Mouse (Mus musculus) layer of hippocampus, adult 2 months (tissue): Measurements from ENCODE around the gene Traf1. TPM values are rescaled to one million over a fixed set of nuclear protein-coding genes. Genes with fewer than 3 reads are reported as not detected.

Source experiments
- DNase-seq, 2 experiments: peaks; one replicate each; pipeline ENCODE4 v3.0.0; 2022; ENCODE audit warnings: low spot score in 2 of 2
- H3K27ac ChIP-seq: fragments of 200-600 bp; 2 replicates; pipeline ENCODE4 v1.8.1; 2022
- H3K4me3 ChIP-seq: fragments of 200-600 bp; 2 replicates; pipeline ENCODE4 v1.8.1; 2022; ENCODE audit warnings: mild to moderate bottlenecking
- CTCF ChIP-seq: fragments of 200-600 bp; conservative IDR thresholded peaks from 2 replicates; pipeline ENCODE4 v1.8.1; 2022; ENCODE audit warnings: antibody characterized with exemption, mild to moderate bottlenecking, moderate library complexity
- total RNA-seq, 2 experiments: library from RNA; stranded (reverse); gene quantifications; 2 replicates each; pipeline ENCODE4 v1.2.3; 2021

Traf1 gene
- total RNA-seq, 2 experiments from 2014 or later: 3.5 to 3.8 TPM

DNA sequence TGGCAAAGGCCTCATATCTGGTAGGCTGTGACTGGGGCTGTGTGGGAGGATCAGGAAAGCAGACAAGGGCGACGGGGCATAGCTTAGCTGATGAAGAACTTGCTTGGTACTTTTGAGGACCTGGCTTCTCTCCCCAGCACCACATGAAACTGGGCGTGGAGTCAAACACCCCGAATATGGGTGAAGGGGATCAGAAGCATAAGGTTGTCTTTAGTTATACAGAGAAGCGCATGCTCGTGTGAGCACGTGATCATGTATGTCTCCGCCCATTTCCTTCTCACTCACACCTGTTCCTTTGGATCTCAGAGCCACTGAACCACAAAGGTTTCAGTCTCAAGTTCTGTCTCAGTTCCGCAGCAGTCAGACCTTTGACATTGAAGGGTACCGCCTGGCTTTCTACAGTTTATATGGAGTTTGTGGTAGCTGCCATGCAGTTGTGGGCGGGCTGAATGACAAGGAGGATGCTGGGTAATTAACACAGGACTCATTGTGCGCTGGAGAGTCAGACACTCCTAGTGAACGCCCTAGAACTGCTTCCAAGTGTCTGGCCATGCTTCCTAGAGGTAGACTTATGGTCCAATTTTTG lies 1.9 kb upstream of the Traf1 start:
- DNase-seq: no peak
- Histone ChIP-seq H3K27ac (no peak overlapping the region), H3K4me3 (no peak overlapping the region)
- TF ChIP-seq CTCF: no peak

DNA sequence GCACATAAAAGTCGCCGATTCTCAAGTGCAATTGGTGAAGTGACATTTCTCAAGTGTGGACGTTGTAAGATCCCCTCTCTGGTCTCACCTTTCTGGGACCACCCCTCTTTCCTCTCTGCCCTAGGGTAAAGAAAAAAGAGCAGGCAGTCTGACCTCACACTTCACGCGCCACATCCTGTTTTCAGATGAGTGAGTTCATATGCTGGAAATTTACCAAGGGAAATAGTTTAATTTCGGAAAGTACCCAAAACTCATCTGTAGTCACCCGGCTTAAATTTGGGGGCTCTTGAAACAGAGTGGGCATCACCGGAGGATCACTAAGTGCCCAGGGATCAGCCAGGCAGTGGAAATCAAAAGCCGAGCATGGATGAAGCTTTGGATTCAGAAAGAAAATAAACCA lies 1.3 kb upstream of the Traf1 start:
- TF ChIP-seq CTCF: no peak
- no peak overlapping the region for H3K4me3 ChIP-seq
- no peak overlapping the region for H3K27ac ChIP-seq
- no peak for DNase-seq

DNA sequence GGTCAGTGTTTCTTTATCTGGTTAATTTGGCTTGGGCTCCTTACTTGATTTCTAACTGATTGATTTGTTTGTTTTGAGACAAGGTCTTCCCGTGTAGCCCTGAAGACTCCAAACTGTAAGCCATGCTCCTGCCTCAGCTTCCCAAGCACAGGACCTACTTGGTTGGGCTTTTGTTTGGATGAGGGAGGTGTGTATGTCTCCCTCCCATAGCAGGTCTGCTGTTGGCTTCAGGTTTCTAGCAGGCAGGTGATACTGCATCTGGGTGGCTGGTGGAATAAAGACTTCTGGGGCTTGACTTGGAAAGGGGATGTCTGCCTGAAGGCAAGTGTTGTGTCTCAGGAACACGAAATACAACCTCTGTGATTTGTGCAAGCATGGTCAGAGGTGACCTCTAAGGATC lies 639 bp upstream of the Traf1 start:
- H3K27ac ChIP-seq: no peak overlapping the region
- TF ChIP-seq CTCF: no peak
- no peak for DNase-seq
- no peak overlapping the region for H3K4me3 ChIP-seq

DNA sequence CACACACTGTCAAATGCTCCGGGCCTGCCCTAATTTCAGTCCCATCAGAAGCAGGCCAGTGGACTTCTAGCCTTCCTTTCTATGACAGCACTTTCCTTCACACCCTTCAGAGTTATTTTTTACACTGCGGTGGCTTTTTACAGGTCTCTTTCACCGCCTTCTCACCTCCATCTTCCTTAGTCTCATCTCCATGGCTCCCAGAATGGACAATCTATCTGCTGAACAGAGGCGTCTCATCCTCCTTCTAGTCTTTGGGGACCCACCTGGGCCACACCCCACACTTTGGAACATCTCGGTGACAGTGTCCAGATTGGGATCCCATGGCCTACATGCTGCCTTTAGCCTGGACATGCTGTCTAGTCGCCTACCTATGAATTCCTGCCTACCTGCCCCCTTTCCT lies 606 bp downstream of the Traf1 start:
- Histone ChIP-seq H3K4me3 (peak overlapping the region; percentile 38), H3K27ac (peak overlapping the region; percentile 80)
- DNase-seq: no peak
- no peak for TF ChIP-seq CTCF

DNA sequence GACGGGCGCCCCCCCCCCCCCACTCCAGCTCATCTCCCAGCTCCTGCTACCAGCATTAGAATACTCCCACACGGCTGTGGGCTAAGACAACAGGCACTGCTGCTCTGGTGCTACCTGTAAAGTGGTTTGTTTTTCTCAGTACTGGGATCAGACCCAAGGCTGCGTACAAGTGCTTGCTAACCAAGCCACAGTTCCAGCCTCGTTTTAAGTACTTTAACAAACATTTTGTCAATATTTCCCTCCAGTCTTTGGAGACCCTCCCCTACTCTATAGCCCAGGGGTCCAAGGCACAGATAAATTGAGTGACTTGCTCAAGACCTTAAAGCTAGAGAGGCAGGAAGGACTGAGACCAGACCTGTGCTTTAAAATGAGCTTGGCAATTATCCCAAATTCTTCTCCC lies 1.1 kb downstream of the Traf1 start:
- DNase-seq: no peak
- H3K27ac ChIP-seq: peak overlapping the region; percentile 80
- no peak for TF ChIP-seq CTCF
- no peak overlapping the region for H3K4me3 ChIP-seq

DNA sequence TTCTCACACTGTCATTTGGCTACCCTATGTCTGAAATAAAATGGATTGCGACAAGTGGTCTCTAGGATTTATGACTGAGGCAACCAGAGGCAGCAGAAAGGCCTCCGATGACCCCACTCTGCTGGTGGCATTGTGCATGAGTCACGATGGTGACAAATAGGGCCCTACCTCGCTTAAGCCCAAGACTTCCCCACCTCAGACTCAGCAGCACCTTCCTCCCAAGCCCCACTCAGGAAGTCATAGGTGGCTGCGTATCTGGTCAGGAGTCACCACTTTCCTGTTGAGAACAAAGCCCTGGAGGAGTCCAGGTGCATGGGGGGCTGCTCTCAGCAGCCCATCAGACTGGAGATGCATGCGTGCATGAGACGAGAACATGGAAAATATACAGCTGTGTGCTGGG lies 3.0 kb downstream of the Traf1 start:
- no peak overlapping the region for H3K27ac ChIP-seq

DNA sequence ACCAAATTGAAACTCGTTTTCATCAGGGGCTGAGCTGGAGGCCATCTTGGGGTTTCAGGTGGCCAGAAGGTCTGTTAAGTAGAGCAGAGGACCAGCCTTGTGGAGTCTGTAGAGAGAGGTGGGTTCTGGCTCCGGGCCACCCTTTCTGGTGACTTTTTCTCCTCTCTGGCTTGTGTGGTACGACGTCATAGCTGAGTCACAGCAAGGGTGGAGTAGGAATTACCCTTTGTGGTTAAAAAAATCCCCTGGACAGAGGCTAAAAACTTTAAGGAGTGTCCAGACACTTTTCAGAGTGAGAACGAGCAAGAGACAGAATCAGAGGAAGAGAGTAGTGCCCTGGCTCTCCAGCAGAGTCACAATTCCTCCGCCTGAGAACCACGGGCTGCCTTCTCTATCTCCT lies 3.5 kb downstream of the Traf1 start:
- Histone ChIP-seq H3K27ac (no peak overlapping the region), H3K4me3 (no peak overlapping the region)
- no peak for DNase-seq
- no peak for TF ChIP-seq CTCF

More for the DNA sequence above, 3.0 kb downstream of the Traf1 start:
- no peak for TF ChIP-seq CTCF
- H3K4me3 ChIP-seq: no peak overlapping the region
- DNase-seq: no peak

DNA sequence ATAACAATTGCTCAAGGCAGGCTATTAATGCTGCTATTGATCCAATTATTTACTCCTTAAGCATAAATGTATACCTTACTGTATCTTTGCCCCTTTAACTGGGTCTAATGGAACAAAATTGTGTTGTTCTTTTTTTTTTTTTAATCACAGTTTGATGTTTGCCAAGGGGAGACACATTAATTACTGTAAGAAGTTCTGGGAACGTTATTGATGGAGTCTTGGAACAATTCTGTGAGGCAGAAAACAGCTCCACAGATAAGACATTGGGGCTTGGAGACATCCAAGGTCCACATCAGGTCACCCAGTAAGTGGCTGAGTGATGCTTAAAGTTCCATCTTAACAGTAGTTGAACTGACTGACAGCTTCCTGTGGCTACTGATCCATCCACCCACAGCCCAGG lies 4.2 kb downstream of the Traf1 start:
- Histone ChIP-seq H3K27ac (no peak overlapping the region), H3K4me3 (no peak overlapping the region)
- no peak for TF ChIP-seq CTCF

DNA sequence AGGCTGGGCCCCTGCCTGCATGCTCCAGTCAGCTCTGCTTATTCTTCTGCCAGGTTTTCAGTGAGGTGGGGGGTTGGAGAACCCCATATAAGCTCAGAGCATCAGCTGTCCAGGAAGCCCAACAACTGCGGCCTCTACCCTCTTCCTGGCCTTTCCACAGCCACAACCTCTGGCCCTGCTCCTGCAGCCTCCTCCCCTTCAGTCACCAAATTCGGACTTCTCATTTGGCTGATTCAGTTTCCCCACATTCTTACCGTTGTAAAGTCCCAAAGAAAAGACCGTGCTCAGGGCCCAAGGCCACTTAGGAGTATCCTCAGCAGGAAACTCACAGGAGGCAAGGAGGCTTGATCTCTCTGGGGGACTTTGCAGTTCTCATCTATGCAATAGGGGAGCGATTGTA lies 4.6 kb downstream of the Traf1 start:
- H3K27ac ChIP-seq: no peak overlapping the region
- no peak for TF ChIP-seq CTCF
- H3K4me3 ChIP-seq: no peak overlapping the region
- DNase-seq: no peak

More for the DNA sequence above, 4.2 kb downstream of the Traf1 start:
- DNase-seq: no peak

DNA sequence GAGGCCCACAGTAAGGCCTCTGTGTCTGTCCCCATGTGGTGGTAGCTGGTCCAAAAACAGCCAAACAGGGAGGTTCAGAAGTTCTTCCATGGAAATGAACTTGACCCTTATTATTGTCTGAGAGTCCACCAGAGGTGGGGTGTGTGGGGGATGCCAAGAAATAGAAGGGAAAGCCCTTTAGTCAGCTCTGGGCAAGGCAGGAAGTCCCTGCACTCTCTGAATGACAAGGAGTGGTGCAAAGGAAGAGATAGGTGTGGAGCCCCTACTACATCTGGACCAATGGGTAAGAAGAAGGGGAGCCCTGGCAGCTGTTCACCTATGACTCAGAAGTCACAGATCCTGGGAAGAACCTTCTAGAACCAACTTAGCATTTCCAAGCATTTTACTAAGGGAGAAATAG lies 7.2 kb downstream of the Traf1 start:
- Histone ChIP-seq H3K4me3 (no peak overlapping the region), H3K27ac (no peak overlapping the region)
- no peak for TF ChIP-seq CTCF
- DNase-seq: no peak

DNA sequence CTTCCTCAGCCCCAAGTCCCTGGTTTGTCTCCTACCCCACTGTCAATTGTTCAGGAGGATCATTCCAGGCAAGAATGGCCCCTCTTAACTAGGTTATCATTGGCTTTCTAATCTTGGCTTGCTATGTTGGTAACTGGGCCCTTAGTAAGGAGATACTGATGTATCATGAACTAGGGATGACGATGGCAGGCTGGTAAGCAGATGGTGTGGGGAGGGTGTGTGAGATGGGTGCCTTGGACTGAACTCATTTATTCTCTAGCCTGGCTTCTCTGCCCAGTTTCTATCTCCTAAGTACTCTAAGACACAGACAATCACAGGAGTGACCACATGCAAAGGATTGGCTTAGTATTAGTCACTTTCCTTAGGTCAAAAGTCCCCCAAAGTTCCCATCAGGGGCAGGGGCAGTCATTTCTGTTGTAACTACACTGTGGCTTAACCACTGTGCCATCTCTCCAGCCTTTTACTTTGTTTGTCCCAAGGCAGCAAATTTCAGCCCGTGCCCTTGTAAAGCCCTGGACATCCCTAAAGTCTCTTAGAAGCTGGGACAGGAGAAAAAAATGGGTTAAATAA lies 7.9 kb downstream of the Traf1 start:
- no peak for DNase-seq
- Histone ChIP-seq H3K4me3 (no peak overlapping the region), H3K27ac (no peak overlapping the region)
- TF ChIP-seq CTCF: no peak

DNA sequence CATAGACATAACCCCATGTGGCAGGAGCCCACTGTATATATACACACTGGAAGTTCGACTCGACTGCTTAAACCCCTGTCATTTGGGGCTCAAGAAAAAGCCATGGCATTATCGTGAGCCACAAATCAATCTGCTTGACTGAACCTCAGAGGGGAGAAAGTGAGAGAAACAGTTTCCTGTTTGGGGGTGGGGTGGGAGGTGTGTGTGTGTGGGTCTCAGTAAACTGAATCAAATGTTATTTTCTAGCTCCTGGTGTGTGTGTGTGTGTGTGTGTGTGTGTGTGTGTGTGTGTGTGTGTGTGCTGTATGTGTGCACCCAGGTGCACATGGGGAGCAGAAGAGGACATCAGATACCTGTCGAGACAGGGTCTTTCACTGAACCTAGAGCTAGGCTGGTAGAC lies 8.6 kb downstream of the Traf1 start:
- TF ChIP-seq CTCF: no peak
- DNase-seq: no peak
- H3K27ac ChIP-seq: no peak overlapping the region
- H3K4me3 ChIP-seq: no peak overlapping the region

DNA sequence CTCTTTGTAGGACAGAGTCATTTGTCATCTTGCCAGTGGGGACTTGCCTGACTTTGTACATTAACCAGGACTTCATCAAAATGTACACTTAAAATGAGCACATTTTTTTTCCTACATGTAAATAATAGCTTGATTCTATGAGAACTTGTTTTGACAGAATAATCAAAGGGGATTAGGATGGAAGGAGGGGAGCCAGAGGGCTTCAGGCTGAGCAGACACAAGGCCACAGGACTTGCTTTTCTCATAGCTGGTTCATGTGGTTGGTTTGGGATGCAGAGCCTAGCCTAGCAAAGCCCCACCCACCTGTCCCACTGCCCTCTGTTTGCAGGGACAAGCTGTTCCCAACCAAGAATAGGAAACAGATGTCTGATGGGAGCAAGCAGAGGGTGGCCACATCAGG lies 10.1 kb downstream of the Traf1 start:
- H3K4me3 ChIP-seq: no peak overlapping the region
- no peak for TF ChIP-seq CTCF
- DNase-seq: no peak
- H3K27ac ChIP-seq: no peak overlapping the region

DNA sequence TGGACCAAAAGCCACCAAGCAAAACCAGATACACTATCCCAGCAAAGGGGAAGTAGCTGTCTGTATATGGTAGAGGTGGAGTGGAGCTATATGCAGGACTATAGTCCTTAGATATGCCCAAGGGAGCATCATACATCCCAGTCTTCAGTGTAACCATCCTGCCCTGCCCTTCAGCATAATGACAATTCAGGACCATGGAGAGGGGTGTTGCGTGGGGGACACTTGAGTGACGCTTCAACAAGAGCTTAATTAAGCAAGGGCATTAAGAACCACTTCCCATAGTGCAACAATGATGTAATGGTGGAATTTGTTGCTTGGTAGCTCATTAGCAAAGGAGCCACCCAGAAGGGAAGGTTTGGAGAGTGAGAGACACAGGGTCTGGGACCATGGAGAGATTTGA lies 12.9 kb downstream of the Traf1 start:
- Histone ChIP-seq H3K27ac (no peak overlapping the region), H3K4me3 (no peak overlapping the region)
- TF ChIP-seq CTCF: no peak
- no peak for DNase-seq

DNA sequence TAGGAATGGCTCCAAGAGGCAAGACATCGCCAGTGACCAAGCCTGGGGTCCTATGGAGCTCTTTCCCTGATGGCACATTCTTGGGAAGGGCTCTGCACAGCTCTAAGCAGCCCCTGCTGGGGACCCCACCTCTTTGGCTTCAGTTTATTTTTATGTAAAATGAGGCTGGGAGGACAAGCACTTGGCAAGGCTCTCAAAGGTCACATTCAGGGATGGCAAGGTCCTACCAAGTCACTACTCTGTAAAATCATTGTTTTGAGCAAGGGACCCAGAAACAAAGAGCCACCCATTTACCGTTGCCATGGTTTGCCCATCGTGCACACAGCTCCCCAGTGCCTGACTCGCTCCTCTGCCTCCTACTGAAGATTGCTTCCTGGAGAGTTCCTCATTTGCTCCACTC lies 15.5 kb downstream of the Traf1 start:
- no peak for DNase-seq
- Histone ChIP-seq H3K4me3 (no peak overlapping the region), H3K27ac (no peak overlapping the region)
- no peak for TF ChIP-seq CTCF
